Mouse (Mus musculus): ENCODE results near the gene Dnah7a.
"Not testable (repeated sequence)": the region's sequence is repeated elsewhere in the genome, so short reads cannot be mapped to it uniquely, and the experiment has no call there.

Dnah7a gene

GRCm38 (mm10) chr1:53664268-53664667 is 42.3 kb downstream of the Dnah7a start:
- not testable (repeated sequence) for DNase-seq

GRCm38 (mm10) chr1:53639865-53640794 is 66.5 kb downstream of the Dnah7a start:
- no peak for DNase-seq

DNA sequence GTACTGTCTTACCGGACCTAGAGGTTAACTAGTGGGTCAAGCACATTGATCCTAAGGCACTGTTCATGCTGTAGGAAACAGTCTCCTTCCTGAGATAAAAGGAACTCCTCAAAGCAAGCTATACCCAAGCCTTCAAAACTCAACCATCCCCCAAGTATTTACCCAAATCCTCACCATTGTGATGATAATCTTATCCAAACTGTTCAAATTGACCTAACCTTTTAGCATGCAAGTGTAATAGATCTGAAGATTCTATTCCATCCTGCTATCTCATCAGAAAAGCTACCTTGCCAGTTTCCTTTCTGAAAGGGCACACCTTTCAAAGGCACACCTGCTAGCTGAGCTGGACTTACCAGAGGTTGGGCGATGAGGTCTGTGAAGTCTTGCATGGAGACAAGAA is 70.9 kb downstream of the Dnah7a start:
- not testable (repeated sequence) for DNase-seq

DNA sequence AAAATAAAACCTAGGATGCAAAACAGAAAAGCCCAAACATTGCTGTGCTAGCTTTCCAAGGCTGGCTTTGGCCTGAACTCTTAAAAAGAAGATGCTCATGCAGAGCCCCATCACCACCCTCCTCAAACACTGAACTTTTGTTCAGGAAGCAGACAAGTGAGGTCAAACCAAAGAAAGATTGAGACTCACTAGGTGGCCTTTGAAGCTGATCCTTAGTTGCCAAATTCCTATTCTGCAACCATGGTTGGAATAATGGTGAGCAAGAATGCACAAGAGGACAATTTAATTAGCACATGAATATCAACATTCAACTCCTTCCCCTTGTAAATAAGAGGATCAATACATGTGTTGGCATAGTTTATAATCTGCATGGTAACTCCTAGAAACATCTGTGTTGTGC is 74.5 kb downstream of the Dnah7a start:
- DNase-seq: not testable (repeated sequence)

- no peak for DNase-seq
Observed at GRCm38 (mm10) chr1:53630011-53630410, 76.6 kb downstream of the Dnah7a start.

DNA sequence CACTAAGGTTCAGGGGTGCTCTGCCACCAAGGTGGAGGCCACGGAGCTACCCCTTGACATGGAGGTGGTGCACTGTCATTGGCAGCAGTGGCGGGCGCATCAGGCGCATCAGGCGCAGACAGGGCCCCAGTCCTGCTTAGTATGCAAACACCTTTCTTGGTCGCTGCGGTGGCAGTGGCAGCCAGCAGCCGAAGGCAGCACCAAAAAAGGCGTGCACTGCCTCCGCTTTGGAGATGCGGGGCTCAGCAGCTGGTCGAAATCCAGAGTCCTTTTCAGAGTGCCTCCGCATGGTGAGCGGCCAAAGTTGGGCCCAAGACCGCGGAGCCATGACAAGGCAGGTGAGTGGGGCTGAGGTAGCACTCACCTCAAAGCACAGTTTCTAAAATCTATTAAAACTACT is 93.1 kb downstream of the Dnah7a start:
- DNase-seq: no peak

- not testable (repeated sequence) for DNase-seq
Observed at GRCm38 (mm10) chr1:53581326-53581725, 125.3 kb downstream of the Dnah7a start.

GRCm38 (mm10) chr1:53557918-53558317 is 148.7 kb downstream of the Dnah7a start:
- DNase-seq: not testable (repeated sequence)

DNA sequence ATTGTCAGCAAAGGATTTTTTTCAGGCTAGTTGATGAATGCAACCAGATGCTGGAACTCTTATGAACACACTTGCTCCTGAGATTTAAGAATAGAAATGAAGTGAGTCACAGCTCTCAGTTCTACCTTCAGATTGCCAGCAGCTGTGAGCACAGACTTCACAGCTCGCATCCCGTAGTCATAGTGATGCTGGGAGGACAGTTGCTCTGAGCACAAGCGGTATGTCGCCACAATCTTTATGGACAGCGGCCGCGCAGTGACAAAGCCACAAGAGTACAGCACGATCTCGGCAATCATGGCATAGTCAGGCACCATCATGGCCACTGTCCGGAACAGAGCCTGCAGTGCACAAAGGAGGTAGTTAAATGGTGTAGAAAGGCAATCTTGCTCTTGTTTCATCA is 159.6 kb downstream of the Dnah7a start:
- not testable (repeated sequence) for DNase-seq

DNA sequence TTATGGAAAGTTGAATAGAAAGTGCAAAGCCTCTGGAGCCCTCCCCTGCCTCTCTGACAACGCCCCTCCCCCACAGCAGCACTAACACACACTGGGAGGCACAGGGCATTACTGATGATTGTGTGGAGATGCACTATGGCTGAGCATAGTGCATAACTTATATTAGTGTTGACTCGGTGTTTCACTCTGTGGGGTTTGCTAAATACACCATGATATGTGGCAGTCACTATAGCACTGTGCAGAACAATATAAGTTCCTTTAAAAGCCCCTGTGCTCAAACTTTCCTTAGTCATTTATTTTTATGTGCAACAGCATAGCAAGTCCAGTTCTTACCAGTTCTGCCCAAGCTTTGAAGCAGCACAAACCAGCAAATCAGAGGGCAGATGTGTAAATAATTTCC is 168.2 kb downstream of the Dnah7a start:
- DNase-seq: peak; percentile 12 to 25

- DNase-seq: not testable (repeated sequence)
Observed at GRCm38 (mm10) chr1:53534826-53535225, 171.8 kb downstream of the Dnah7a start.

DNA sequence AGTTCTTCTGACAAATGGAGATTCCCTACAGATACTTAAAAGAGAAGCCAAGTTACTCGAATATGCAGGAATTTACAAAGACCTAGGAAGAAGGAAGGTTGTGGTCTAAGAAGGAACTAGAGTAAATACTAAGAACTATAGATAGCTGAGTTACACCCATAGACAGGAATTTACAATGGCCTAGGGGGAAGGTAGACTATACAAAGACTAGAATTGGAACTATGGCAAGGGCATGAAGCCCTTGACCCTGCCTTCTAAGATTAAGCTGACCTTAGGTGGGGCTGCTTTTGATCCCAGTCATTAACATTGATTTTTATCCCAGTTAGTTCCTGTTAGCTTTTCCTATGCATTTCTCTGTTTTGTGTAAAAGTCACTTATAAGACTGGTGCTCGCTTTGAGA is 180.6 kb downstream of the Dnah7a start:
- not testable (repeated sequence) for DNase-seq

- DNase-seq: no peak
Observed at GRCm38 (mm10) chr1:53473699-53474098, 232.9 kb downstream of the Dnah7a start.

DNA sequence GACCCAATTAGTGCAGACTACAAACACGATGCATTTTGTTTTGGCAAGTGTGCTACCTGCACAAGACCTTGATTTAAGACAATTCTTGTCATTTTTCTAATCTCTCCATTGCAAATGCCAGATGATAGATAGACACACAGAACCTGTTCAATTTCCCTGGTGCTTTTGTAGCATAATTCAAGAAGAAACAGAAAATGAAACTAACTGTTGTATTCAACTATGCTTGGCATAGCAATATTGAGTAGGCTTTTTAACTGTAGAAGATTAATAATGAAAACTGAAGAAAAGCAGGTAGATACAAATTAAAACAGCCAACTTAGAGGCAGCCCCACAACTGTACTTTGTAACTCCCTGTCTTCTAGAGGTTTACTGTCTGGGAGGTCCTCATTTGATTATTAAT is 234.5 kb downstream of the Dnah7a start:
- not testable (repeated sequence) for DNase-seq

GRCm38 (mm10) chr1:53467325-53467670 is 239.3 kb downstream of the Dnah7a start:
- DNase-seq: no peak

DNA sequence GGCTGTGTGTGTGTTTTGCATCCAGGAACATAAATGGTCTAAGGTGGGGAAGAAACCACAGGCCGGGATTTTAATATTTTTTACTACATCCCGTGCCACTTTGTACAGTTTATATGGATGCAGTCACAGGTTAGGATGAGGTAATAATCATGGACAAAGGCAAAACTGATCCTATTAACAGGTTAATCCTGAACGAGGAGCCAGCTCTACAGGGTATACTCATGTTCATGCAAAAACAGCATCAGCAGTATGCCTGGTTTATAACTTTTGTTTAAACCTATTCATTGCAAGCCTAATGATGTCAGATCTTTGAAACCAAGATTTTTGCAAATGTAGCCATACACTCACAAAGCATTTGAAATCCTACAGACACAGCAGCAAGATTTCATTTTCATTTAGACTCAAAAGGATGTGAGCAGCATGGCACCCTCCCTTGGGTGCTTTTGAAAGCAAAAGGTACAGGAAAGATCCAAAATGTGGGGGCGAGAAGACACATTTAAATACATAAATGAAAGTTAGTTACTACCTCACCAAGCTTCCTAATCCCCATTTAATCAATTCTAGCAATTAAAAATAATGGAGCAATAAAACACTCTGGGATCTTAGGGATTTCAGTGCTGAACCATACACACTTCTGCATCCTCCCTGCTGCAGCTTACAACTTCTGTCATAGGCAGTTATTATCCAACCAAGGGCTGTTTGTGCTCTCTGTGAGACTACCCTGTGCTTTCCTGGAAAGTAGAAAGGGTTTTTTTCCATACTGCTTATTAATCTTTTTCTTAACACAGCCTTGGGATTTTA is 239.9 kb downstream of the Dnah7a start:
- not testable (repeated sequence) for DNase-seq

GRCm38 (mm10) chr1:53439173-53439572 is 267.4 kb downstream of the Dnah7a start:
- not testable (repeated sequence) for DNase-seq

- DNase-seq: not testable (repeated sequence)
Observed at GRCm38 (mm10) chr1:53432433-53432832, 274.2 kb downstream of the Dnah7a start.

DNA sequence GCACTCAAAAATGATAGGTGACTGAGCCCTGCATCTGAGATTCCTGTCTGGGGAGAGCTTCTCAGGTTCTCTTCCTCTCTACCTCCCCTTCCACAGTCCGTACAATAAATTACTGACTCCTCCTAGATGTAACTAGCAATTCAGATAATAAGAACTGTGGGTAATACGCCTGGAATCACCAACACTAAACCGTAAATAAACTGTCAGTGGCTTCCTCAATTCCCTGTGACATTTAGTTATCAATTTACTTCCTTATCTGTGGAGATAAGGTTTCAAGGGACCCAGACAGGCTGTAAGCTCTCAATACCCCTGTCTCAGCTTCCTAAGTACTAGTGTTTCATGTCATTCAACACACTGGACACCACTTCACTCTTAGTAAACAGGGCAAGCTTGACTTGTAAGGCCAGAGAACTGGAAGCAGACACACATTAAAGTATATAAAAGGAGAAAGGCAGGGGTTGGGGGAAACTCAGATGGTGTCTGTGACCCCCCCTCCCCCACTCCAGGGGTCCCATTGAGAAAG is 300.7 kb downstream of the Dnah7a start:
- DNase-seq: no peak

- DNase-seq: peak in 1 of 2 experiments; percentile 10
Observed at GRCm38 (mm10) chr1:53393936-53394760, 312.4 kb downstream of the Dnah7a start.

DNA sequence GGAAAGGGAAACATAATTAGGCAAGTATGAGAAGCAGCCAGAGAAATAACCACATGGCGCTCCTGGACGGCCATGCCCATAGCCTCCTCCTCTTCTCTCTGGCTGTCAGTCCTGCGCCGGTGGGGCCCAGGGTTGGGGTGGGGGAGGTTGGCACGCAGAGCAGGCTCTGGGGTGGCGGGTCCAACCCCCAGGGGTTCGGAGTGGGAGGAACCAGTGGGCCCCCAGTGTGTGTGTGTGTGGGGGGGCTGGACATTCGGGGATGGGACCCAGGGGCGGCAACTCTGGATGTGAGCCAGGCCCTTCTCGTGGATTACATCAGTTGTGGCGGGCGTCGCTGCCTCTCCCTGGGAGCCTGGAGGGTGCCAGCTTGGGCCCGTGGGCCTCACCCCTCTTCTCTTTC is 317.8 kb downstream of the Dnah7a start:
- no peak for DNase-seq

DNA sequence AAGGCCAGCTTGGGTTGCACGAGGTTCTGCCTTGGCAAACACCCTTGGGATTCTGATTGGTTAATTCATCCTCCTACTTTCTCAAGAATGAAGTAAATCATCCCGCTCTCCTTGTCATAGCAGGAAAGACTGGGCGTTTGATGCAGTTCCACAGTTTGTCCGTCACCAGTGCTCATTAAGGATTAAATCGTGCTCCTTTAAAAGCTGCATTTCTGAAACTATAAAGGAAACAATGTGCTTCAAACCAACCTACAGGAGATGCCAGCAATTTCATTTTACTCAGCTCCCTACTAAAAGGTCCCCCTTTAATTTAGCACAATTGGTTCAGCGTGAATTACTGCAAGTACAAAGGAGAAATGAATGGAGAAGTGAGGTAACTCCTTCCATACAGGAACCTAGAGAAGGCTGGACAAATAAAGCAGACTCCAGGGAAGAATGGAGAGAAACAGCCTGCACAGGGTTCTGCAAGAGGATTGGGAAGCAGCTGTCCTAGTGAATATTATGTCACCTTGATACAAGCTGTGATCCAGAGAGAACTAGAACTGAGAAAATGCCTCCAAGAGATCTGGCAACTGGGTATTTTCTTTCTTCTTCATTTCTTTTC is 322.4 kb downstream of the Dnah7a start:
- DNase-seq: no peak

All from kidney, postnatal 36 days (tissue).